Mouse (Mus musculus) macrophage (primary cell): ENCODE measurements around the gene Cyb561. TPM values are rescaled to one million over a fixed set of nuclear protein-coding genes. Genes with fewer than 3 reads are reported as not detected.

Experiments used
- H3K27ac ChIP-seq: fragments of 350-480 bp; formaldehyde crosslinking; 2 replicates; pipeline ENCODE4 v1.9.0; 2021
- H3K36me3 ChIP-seq: fragments of 350-480 bp; formaldehyde crosslinking; 2 replicates; pipeline ENCODE4 v1.9.0; 2021; ENCODE audit errors: inconsistent target
- H3K4me3 ChIP-seq: fragments of 350-480 bp; formaldehyde crosslinking; 2 replicates; pipeline ENCODE4 v1.9.0; 2021; ENCODE audit errors: inconsistent target
- H3K79me2 ChIP-seq: fragments of 350-480 bp; formaldehyde crosslinking; 2 replicates; pipeline ENCODE4 v1.9.0; 2021; ENCODE audit errors: inconsistent target
- WGBS: methylation state at CpG from one replicate; pipeline ENCODE4 v1.1.7; 2026; ENCODE audit warnings: inconsistent platforms; ENCODE audit not compliant: missing documents; 5-methylcytosine and 5-hydroxymethylcytosine counted together
- polyA plus RNA-seq: library from polyadenylated mRNA; stranded (reverse); fragments of 250-400 nt; gene quantifications from 3 replicates; pipeline ENCODE4 v1.2.4, GENCODE M21; 2018; ENCODE audit warnings: inconsistent platforms

Gene Cyb561
- polyA plus RNA-seq, 1 experiment from 2014 or later, result not detected

- Histone ChIP-seq H3K36me3 (no peaks in the 10 kb centered on the region), H3K4me3 (no peak overlapping the region), H3K79me2 (no peaks in the 10 kb centered on the region), H3K27ac (no peak overlapping the region)
- WGBS, result 91% methylated on average over 1 of the region's 1 CpGs
Observed at GRCm38 (mm10) chr11:105885558-105885957, 67.6 kb downstream of the Cyb561 start.

Other genes starting within 250 kb of the Cyb561 start
- gene Ace, start 14.6 kb upstream of the Cyb561 start, polyA plus RNA-seq, result 0.20 to 0.36 TPM (median 0.26 TPM) in 3 replicates
- not detected in 3 replicates for gene Ace3, start 41.3 kb upstream of the Cyb561 start, polyA plus RNA-seq
- not detected in 3 replicates for gene Kcnh6, start 54.8 kb upstream of the Cyb561 start, polyA plus RNA-seq
- 33.8 to 64.7 TPM (median 48.5 TPM) in 3 replicates for gene Dcaf7, start 83.5 kb upstream of the Cyb561 start, polyA plus RNA-seq
- gene Taco1, start 112.7 kb upstream of the Cyb561 start, polyA plus RNA-seq, result 9.9 to 15.0 TPM (median 13.6 TPM) in 3 replicates
- gene Map3k3, start 131.3 kb upstream of the Cyb561 start, polyA plus RNA-seq, result 47.7 to 51.9 TPM (median 49.8 TPM) in 3 replicates
- not detected in 3 replicates for gene Gm10840, start 207.5 kb upstream of the Cyb561 start, polyA plus RNA-seq
- gene Limd2, start 207.5 kb upstream of the Cyb561 start, polyA plus RNA-seq, result 74.9 to 122 TPM (median 80.3 TPM) in 3 replicates
- gene Strada, start 248.8 kb upstream of the Cyb561 start, polyA plus RNA-seq, result 14.5 to 19.3 TPM (median 18.7 TPM) in 3 replicates